Mouse (Mus musculus): ENCODE measurements around the gene Cnot6l. TPM values are rescaled to one million over a fixed set of nuclear protein-coding genes. Genes with fewer than 3 reads are reported as not detected.

Cnot6l gene
- polyA plus RNA-seq, 1 experiment from 2014 or later = 11.5 TPM

DNA sequence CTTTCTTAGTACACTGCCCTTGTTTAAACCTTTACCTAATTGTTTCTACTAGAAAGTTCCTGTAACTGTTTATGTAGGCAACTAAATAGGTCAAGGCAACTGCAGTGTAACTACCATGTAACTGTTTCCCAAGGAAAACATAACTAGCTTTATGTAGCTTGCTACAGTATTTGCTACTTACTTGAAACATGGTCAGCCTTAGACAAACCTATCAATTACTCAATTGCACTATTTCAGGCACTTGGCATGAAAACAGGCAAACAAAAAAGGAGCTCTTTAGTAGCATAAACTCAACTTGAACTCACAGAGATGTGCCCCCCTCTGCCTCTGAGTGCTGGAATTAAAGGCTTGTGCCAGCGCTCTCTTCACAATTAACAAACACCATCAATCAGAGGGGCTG lies 37.1 kb downstream of the Cnot6l start:
- H3K4me2 ChIP-seq (ENCODE audit: low read length) = no peak overlapping the region
- no peak for DNase-seq (ENCODE audit: low spot score)
- no peaks in the 10 kb centered on the region for H3K27me3 ChIP-seq (replicated peaks; ENCODE audit: control insufficient read depth, insufficient read depth, low read length)
- H3K9ac ChIP-seq (ENCODE audit: low read length) = no peak overlapping the region
- no peak for ATAC-seq
- no peak overlapping the region for H3K27ac ChIP-seq (ENCODE audit: low read depth, low read length)
- 85% methylated on average over 1 of the region's 1 CpGs for WGBS
- H3K9me3 ChIP-seq (replicated peaks; ENCODE audit: control insufficient read depth, low read length) = no peaks in the 10 kb centered on the region
- no peaks in the 10 kb centered on the region for H3K36me3 ChIP-seq (ENCODE audit: control insufficient read depth, insufficient read depth, low read length)
- H3K4me3 ChIP-seq (ENCODE audit: low read depth, low read length) = no peak overlapping the region
- no peaks in the 10 kb centered on the region for H3K4me1 ChIP-seq (ENCODE audit: control insufficient read depth, insufficient read depth, low read length)

DNA sequence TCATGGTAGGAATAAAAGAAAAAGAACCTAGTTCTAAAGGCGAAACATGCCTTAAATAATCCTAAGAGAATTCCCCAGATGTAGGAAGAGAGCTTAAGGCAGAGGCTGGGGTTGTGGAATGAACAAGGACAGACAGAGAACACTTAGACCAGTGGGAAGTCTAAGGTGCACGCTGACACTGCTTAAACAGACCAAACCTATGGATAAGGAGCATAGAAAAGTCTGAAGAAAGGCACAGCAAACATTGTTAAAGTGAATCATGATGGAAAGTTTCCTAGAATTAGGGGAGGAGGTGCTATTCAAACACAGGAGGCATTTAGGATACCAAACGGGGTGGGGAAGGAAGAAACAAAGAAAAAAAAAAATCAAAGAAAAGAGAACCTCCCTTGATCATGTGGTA lies 49.0 kb downstream of the Cnot6l start:
- Histone ChIP-seq H3K9ac (ENCODE audit: low read length) (no peak overlapping the region), H3K27me3 (replicated peaks; ENCODE audit: control insufficient read depth, insufficient read depth, low read length) (no peaks in the 10 kb centered on the region), H3K4me1 (ENCODE audit: control insufficient read depth, insufficient read depth, low read length) (no peaks in the 10 kb centered on the region), H3K4me2 (ENCODE audit: low read length) (no peak overlapping the region), H3K9me3 (replicated peaks; ENCODE audit: control insufficient read depth, low read length) (no peaks in the 10 kb centered on the region), H3K36me3 (ENCODE audit: control insufficient read depth, insufficient read depth, low read length) (no peaks in the 10 kb centered on the region), H3K27ac (ENCODE audit: low read depth, low read length) (no peak overlapping the region), H3K4me3 (ENCODE audit: low read depth, low read length) (no peak overlapping the region)
- no peak for DNase-seq (ENCODE audit: low spot score)
- 66% methylated on average over 3 of the region's 3 CpGs for WGBS
- ATAC-seq = no peak

DNA sequence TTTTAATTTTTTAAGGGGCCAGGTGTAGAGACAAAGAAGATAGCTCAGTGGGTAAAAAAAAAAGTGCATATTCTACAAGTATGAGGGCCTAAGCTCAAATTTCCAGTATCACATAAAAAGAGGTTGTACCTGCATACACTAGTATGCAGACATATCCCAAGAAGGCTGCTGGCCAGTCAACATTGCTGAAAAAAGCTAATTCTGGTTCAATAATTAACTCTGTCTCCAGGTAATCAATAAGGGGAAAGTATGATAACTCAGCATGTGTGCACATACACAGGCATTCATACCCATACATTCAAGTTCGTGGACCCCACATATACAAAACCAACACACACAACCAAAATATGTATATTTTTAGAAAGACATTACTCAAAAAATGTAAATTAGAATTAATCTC lies 59.3 kb downstream of the Cnot6l start:
- Histone ChIP-seq H3K27ac (ENCODE audit: low read depth, low read length) (no peak overlapping the region), H3K9me3 (replicated peaks; ENCODE audit: control insufficient read depth, low read length) (no peaks in the 10 kb centered on the region), H3K4me1 (ENCODE audit: control insufficient read depth, insufficient read depth, low read length) (no peaks in the 10 kb centered on the region), H3K27me3 (replicated peaks; ENCODE audit: control insufficient read depth, insufficient read depth, low read length) (no peaks in the 10 kb centered on the region), H3K4me3 (ENCODE audit: low read depth, low read length) (no peak overlapping the region), H3K4me2 (ENCODE audit: low read length) (no peak overlapping the region), H3K9ac (ENCODE audit: low read length) (no peak overlapping the region), H3K36me3 (ENCODE audit: control insufficient read depth, insufficient read depth, low read length) (peaks cover 8% of the 10 kb centered on the region; the same call in 1 of the 2 replicates)
- no peak for ATAC-seq
- WGBS = 85% methylated on average over 1 of the region's 1 CpGs
- DNase-seq (ENCODE audit: low spot score) = no peak

DNA sequence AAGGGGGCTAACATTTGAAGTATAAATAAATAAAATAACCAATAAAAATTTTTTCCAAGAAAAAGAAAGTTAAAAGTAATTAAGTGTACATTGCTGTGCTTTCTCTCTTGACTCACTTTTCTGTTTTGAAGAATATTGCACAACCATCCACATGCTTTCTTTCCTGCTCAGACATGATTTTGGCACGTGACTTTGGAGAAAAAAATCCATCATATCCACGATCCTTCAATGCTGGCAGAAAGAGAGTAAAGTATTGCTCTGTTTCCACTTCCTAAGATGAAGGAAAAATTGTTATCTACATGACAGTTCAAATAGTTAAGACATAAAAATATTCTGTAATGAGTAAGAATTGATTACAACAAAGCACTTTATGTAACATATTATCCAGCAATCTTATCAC lies 72.5 kb downstream of the Cnot6l start:
- H3K4me2 ChIP-seq (ENCODE audit: low read length) = no peak overlapping the region
- H3K36me3 ChIP-seq (ENCODE audit: control insufficient read depth, insufficient read depth, low read length) = peaks cover 7% of the 10 kb centered on the region; the same call in 1 of the 2 replicates
- no peak overlapping the region for H3K4me3 ChIP-seq (ENCODE audit: low read depth, low read length)
- H3K9me3 ChIP-seq (replicated peaks; ENCODE audit: control insufficient read depth, low read length) = no peaks in the 10 kb centered on the region
- ATAC-seq (no peak), DNase-seq (ENCODE audit: low spot score) (no peak)
- no peak overlapping the region for H3K27ac ChIP-seq (ENCODE audit: low read depth, low read length)
- no peak overlapping the region for H3K9ac ChIP-seq (ENCODE audit: low read length)
- H3K4me1 ChIP-seq (ENCODE audit: control insufficient read depth, insufficient read depth, low read length) = no peaks in the 10 kb centered on the region
- WGBS = 95% methylated on average over 2 of the region's 2 CpGs
- H3K27me3 ChIP-seq (replicated peaks; ENCODE audit: control insufficient read depth, insufficient read depth, low read length) = no peaks in the 10 kb centered on the region

DNA sequence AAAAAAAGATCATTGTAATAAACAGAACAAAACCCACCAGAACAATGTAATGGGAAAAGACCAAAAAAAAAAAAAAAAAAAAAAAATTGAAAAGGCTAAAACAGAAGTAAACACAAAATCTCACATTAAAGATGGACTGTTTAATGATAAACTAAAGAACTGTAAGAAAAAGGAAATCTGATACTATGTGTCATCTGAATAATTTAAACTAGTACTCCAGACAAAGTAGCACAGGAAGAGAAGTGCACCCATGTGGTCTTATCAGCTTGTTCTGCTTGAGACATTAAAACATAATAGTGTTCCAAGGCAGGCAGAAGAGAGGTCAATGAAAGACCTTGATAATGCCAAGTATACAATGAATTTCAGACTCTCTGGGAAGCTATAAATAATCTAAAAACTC lies 78.6 kb downstream of the Cnot6l start:
- Histone ChIP-seq H3K27me3 (replicated peaks; ENCODE audit: control insufficient read depth, insufficient read depth, low read length) (no peaks in the 10 kb centered on the region), H3K4me2 (ENCODE audit: low read length) (no peak overlapping the region), H3K9me3 (replicated peaks; ENCODE audit: control insufficient read depth, low read length) (no peaks in the 10 kb centered on the region), H3K4me1 (ENCODE audit: control insufficient read depth, insufficient read depth, low read length) (no peaks in the 10 kb centered on the region), H3K36me3 (ENCODE audit: control insufficient read depth, insufficient read depth, low read length) (peaks cover 11% of the 10 kb centered on the region; the same call in 1 of the 2 replicates), H3K27ac (ENCODE audit: low read depth, low read length) (no peak overlapping the region), H3K9ac (ENCODE audit: low read length) (no peak overlapping the region), H3K4me3 (ENCODE audit: low read depth, low read length) (no peak overlapping the region)
- no peak for DNase-seq (ENCODE audit: low spot score)
- no peak for ATAC-seq

DNA sequence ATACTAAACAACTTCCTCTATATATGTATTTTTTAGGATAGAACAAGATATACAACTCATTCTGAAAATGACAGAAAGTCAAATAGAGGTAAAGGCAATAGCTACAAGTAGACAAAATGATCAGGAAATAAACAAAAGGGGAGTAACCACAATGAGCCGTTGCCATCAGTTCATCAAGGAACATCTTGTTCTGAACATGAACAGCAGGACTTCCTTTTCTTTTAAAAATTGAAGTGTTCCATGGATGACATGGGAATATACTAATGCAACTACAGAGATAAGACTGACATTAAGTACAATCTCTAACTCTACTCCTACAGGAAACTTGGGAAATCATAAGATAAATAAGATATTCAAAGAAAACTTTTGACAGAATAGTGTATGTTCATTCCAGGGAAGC lies 84.9 kb downstream of the Cnot6l start:
- Histone ChIP-seq H3K4me3 (ENCODE audit: low read depth, low read length) (no peak overlapping the region), H3K4me2 (ENCODE audit: low read length) (no peak overlapping the region), H3K9ac (ENCODE audit: low read length) (no peak overlapping the region), H3K9me3 (replicated peaks; ENCODE audit: control insufficient read depth, low read length) (no peaks in the 10 kb centered on the region), H3K27ac (ENCODE audit: low read depth, low read length) (no peak overlapping the region), H3K36me3 (ENCODE audit: control insufficient read depth, insufficient read depth, low read length) (peaks cover 21% of the 10 kb centered on the region), H3K27me3 (replicated peaks; ENCODE audit: control insufficient read depth, insufficient read depth, low read length) (no peaks in the 10 kb centered on the region), H3K4me1 (ENCODE audit: control insufficient read depth, insufficient read depth, low read length) (no peaks in the 10 kb centered on the region)
- ATAC-seq (no peak), DNase-seq (ENCODE audit: low spot score) (no peak)
- 88% methylated on average over 1 of the region's 1 CpGs for WGBS

DNA sequence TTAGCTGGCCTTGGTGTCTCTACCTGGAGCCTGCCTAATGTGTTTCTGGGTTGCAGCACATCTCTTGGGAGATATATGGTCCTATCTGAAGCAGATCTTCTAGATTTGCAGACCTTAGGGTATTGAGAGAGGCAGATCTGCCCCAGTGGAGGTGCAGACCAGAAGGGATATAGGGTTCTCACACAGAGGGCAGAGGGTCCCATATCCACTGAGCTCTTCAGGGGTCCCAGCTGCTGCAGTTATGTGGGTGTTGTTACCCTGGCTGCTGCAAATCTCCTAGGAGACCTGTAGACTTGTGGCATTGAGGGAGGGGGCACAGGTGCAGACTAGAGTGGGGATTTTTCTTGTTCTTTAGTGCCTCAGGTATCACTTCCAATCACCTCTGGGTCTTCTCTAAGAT lies 98.4 kb downstream of the Cnot6l start:
- no peak overlapping the region for H3K4me2 ChIP-seq (ENCODE audit: low read length)
- H3K27me3 ChIP-seq (replicated peaks; ENCODE audit: control insufficient read depth, insufficient read depth, low read length) = no peaks in the 10 kb centered on the region
- no peaks in the 10 kb centered on the region for H3K4me1 ChIP-seq (ENCODE audit: control insufficient read depth, insufficient read depth, low read length)
- H3K9me3 ChIP-seq (replicated peaks; ENCODE audit: control insufficient read depth, low read length) = no peaks in the 10 kb centered on the region
- no peak overlapping the region for H3K4me3 ChIP-seq (ENCODE audit: low read depth, low read length)
- DNase-seq (ENCODE audit: low spot score) = no peak
- no peaks in the 10 kb centered on the region for H3K36me3 ChIP-seq (ENCODE audit: control insufficient read depth, insufficient read depth, low read length)
- no peak for ATAC-seq
- H3K9ac ChIP-seq (ENCODE audit: low read length) = no peak overlapping the region
- H3K27ac ChIP-seq (ENCODE audit: low read depth, low read length) = no peak overlapping the region

DNA sequence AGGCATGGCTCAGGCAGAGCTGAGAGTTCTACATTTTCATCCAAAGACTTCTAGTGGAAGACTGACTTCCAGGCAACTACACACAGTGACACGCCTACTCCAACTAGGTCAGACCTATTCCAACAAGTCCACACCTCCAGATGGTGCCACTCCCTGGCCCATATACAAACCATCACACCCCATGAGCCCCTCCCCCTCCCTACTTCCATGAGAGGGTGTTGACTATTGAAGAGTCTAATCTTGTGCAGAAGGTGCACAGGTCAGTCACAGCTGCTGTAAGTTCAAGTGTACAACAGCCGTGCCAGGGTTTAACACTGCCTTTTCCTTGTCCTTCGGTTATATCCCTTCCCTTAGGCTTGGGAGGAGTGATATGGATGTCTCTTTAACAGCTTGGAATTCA lies 121.5 kb downstream of the Cnot6l start:
- no peak for ATAC-seq
- Histone ChIP-seq H3K9ac (ENCODE audit: low read length) (no peak overlapping the region), H3K4me3 (ENCODE audit: low read depth, low read length) (no peak overlapping the region), H3K9me3 (replicated peaks; ENCODE audit: control insufficient read depth, low read length) (no peaks in the 10 kb centered on the region), H3K36me3 (ENCODE audit: control insufficient read depth, insufficient read depth, low read length) (no peaks in the 10 kb centered on the region), H3K27me3 (replicated peaks; ENCODE audit: control insufficient read depth, insufficient read depth, low read length) (no peaks in the 10 kb centered on the region), H3K4me1 (ENCODE audit: control insufficient read depth, insufficient read depth, low read length) (no peaks in the 10 kb centered on the region), H3K4me2 (ENCODE audit: low read length) (no peak overlapping the region), H3K27ac (ENCODE audit: low read depth, low read length) (no peak overlapping the region)
- 89% methylated on average over 3 of the region's 3 CpGs for WGBS
- no peak for DNase-seq (ENCODE audit: low spot score)

DNA sequence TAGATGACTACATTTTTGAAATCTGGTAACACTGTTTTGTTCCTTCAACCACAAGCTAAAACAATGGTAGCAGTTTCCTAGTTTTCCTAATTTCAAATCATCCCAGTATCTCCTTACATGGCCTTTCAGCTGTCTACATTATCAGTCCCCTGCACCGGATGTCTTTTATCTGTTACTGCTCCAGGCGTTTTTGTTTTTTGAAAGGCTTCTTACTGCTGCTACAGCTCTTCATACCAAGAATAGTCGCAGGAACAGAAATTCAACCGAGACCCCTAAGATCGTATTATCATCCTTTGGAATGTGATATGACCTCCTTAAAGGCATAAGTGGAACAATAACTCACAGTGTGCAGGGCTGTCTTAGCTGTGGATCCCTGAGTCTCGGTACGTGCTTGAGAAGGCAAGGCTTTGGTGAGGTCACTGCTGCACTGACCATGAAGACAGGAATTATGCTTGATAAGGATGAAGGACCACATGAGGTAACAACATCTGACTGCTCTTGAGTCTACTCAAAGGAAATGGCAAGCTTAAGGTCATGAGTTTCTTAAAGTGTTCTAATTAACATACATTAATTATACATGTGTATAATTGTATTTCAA lies 122.4 kb downstream of the Cnot6l start:
- ATAC-seq = no peak
- WGBS = 86% methylated on average over 7 of the region's 7 CpGs
- no peak overlapping the region for H3K4me3 ChIP-seq (ENCODE audit: low read depth, low read length)

More for the DNA sequence above, 122.4 kb downstream of the Cnot6l start:
- Histone ChIP-seq H3K4me2 (ENCODE audit: low read length) (no peak overlapping the region), H3K9me3 (replicated peaks; ENCODE audit: control insufficient read depth, low read length) (no peaks in the 10 kb centered on the region), H3K4me1 (ENCODE audit: control insufficient read depth, insufficient read depth, low read length) (no peaks in the 10 kb centered on the region), H3K36me3 (ENCODE audit: control insufficient read depth, insufficient read depth, low read length) (no peaks in the 10 kb centered on the region), H3K27me3 (replicated peaks; ENCODE audit: control insufficient read depth, insufficient read depth, low read length) (no peaks in the 10 kb centered on the region), H3K9ac (ENCODE audit: low read length) (no peak overlapping the region), H3K27ac (ENCODE audit: low read depth, low read length) (no peak overlapping the region)
- DNase-seq (ENCODE audit: low spot score) = no peak

Data from forebrain, embryonic 14.5 days (tissue).